Mouse (Mus musculus) megakaryocyte, embryonic 14.5 days (primary cell): ENCODE results near the gene Med29.

ENCODE experiments used
- FLI1 ChIP-seq: IDR thresholded peaks from 2 replicates; pipeline ENCODE4 v1.6.1; 2012; ENCODE audit warnings: low read length, inconsistent platforms, mixed read lengths
- GATA1 ChIP-seq: IDR thresholded peaks from 3 replicates; pipeline ENCODE4 v1.6.1; 2012; ENCODE audit warnings: mixed read lengths, low read length, inconsistent platforms, borderline replicate concordance

DNA sequence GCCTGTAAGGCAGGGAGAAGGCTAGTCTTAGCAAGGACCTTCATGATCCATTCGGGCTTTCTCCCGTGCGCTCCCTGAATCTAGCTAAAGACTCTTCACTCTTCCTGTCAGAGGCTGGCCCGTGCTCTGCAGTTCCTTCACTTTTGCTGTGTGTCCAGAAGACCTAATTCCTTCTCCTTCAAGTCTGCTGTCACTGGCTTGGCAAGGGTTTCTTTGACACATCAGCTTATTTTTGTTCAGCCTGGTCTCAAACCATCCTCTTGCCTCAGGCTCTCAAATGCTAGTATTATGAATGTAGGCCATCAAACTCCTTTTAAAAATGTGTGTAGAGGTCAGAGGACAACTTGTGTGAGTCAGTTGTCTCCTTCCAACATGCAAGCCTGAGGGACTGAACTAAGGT lies 8.9 kb downstream of the Med29 start:
- TF ChIP-seq GATA1 = no peak
- no peak for TF ChIP-seq FLI1
